Mouse (Mus musculus) right cerebral cortex, postnatal 36 days (tissue): ENCODE measurements around the gene P2rx3.

Experiments
- DNase-seq, 2 experiments: peaks; one replicate each; pipeline ENCODE4 v3.0.0; 2022; ENCODE audit warnings: low spot score in 2 of 2, mixed read lengths in 1 of 2

P2rx3 gene

DNA sequence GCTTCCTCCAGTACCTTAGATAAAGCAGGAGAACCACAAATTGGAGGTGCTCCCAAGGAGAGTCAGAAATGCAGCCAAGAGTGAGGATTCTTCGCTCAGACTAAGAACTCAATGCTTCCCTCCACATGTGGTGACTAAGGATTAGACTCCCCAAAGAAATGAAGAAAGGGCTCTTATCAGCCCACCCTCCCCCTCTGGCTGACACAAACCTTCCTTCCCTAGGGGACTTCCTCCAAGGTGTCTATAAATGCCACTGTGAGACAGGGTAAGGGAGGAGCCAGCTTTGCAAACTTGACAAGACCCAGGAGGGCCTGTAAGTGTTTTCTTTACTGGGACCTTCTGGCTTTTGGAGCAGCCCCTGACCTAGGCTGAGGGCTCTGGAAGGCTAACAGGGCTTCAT is 57.1 kb downstream of the P2rx3 start, which contains the start of gene Prg2:
TSS of gene Prg2 (plus strand) at position 274 of the 400 bp plus-strand sequence.
- no peak for DNase-seq

DNA sequence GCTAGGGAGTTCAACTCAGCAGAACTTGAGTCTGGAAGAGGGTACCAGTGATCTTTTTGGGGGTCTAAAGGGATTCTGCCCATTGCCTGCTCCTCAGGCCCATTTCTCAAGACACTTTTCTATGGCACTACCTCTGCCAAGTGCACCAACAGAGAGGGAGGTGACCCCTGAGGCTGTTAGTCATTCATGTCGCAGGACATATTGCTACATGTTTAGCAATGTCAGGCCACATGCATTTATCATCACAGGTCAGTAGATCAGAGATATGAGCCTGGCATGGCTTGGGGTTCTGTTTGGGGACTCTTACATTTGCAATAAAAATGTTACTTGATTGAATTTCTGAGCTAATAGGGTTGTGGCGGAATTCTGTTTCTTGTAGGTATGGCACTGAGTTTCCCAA is 61.7 kb downstream of the P2rx3 start:
- no peak for DNase-seq

DNA sequence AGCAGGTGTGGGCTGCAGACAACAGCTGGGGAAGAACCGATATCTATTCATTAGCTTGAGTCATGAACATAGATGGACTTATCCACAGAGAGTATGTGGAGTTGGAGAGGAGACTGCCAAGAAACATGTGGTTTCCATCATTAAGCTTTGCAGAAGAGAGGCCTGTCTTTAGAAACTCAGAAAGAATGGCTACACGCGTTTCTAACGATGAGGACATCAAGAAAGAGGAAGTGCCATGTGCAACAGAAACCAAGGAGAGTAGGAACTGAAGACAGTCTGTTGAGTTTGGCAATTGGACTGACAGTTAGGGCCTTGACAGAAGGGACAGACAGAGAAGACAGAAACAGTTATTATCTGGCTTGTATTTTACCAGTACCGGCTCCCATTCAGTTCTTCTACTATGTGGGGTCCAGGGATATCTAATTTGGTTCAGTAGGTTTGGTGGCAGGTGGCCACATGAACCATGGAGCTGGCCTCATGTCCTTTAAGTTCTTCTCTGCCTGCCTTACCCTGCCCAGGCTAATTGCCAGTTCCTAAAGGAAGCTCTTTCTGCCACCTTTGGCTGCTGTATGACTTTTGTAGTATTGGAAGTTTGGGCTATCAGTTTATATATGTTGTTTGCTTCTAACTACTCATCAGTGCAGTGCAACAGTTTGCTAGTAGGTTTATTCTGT is 69.8 kb downstream of the P2rx3 start:
- no peak for DNase-seq

GRCm38 (mm10) chr2:84964111-84964801 is 73.0 kb downstream of the P2rx3 start:
- DNase-seq: no peak

- DNase-seq: no peak
These were observed 74.3 kb downstream of the P2rx3 start for GRCm38 (mm10) chr2:84962906-84963507.

GRCm38 (mm10) chr2:84961901-84962300 is 75.4 kb downstream of the P2rx3 start:
- DNase-seq: no peak

GRCm38 (mm10) chr2:84961300-84961699 is 76.0 kb downstream of the P2rx3 start:
- no peak for DNase-seq

- DNase-seq: no peak
These were observed 78.5 kb downstream of the P2rx3 start for GRCm38 (mm10) chr2:84958588-84959264.

DNA sequence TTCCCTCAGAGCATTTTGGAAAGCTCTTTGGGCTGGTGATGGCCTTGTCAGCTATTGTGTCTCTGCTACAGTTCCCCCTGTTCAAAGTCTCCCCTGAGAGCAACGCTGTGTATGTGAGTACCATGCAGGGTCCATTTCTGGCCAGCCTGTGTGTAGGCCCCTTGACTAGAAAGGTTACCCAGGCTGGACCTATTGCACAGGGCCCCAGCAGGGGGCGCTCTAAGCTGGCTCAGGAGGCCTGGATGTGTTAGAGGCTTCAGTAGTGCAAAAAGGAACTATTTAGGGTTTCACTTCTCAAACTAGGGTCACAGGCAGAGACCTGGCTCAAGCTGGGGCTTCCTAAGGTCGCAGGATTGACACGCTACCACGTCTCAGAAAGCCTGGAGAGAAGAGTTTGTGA is 81.0 kb downstream of the P2rx3 start:
- peak in 1 of 2 experiments; percentile 10 for DNase-seq

DNA sequence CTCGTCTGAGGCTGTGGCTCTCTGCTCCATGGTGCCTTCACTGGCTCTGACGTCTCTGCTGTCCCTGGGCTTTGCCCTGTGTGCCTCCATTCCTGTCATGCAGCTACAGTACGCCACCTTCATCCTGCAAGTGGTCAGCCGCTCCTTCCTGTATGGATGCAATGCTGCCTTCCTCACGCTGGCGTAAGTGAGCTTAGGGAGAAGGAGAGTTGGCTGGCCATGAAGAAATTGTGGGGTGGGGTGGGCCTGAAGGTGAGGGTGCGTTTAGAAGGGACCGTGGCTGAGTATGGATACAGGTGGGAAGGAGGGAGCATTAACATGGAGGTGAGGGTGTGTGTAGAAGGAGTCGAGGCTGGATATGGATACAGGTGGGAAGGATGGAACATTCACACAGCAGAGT is 81.8 kb downstream of the P2rx3 start:
- DNase-seq: no peak

GRCm38 (mm10) chr2:84952693-84953092 is 84.6 kb downstream of the P2rx3 start:
- DNase-seq: no peak

- DNase-seq: no peak
These were observed 85.0 kb downstream of the P2rx3 start for GRCm38 (mm10) chr2:84952251-84952650.

- no peak for DNase-seq
These were observed 86.2 kb downstream of the P2rx3 start for GRCm38 (mm10) chr2:84951027-84951426.

GRCm38 (mm10) chr2:84948721-84949120 is 88.5 kb downstream of the P2rx3 start:
- DNase-seq: no peak
